Mouse (Mus musculus) layer of hippocampus, adult 8-10 months (tissue): Measurements from ENCODE around the gene Ccdc136. TPM values are rescaled to one million over a fixed set of nuclear protein-coding genes. Genes with fewer than 3 reads are reported as not detected.

Experiments
- DNase-seq, 2 experiments: peaks; one replicate each; pipeline ENCODE4 v3.0.0; 2022; ENCODE audit warnings: low spot score in 2 of 2
- total RNA-seq, 4 experiments: library from RNA; stranded (reverse); gene quantifications; 2 replicates each; pipeline ENCODE4 v1.2.4; 2022

Ccdc136 gene
- total RNA-seq, 4 experiments from 2014 or later = 77.8 to 87.7 (median 83.6) TPM

GRCm38 (mm10) chr6:29391802-29392201 is 4.3 kb upstream of the Ccdc136 start:
- DNase-seq = no peak

- no peak for DNase-seq
Measured at GRCm38 (mm10) chr6:29394286-29394685, 1.8 kb upstream of the Ccdc136 start.

- DNase-seq = no peak
Measured at GRCm38 (mm10) chr6:29396714-29397540, 818 bp downstream of the Ccdc136 start.

- peak; percentile 31 to 37 for DNase-seq
Measured at GRCm38 (mm10) chr6:29397575-29397974, 1.5 kb downstream of the Ccdc136 start.

- DNase-seq = no peak
Measured at GRCm38 (mm10) chr6:29399851-29400250, 3.7 kb downstream of the Ccdc136 start.

GRCm38 (mm10) chr6:29402693-29403342 is 6.7 kb downstream of the Ccdc136 start:
- peak in 1 of 2 experiments; percentile 20 for DNase-seq

GRCm38 (mm10) chr6:29406412-29406811 is 10.3 kb downstream of the Ccdc136 start:
- no peak for DNase-seq

GRCm38 (mm10) chr6:29415446-29415845 is 19.3 kb downstream of the Ccdc136 start:
- DNase-seq = no peak

GRCm38 (mm10) chr6:29420596-29420995 is 24.5 kb downstream of the Ccdc136 start:
- no peak for DNase-seq

- no peak for DNase-seq
Measured at GRCm38 (mm10) chr6:29425118-29425517, 29.0 kb downstream of the Ccdc136 start.

GRCm38 (mm10) chr6:29426331-29426730 is 30.2 kb downstream of the Ccdc136 start:
- no peak for DNase-seq

GRCm38 (mm10) chr6:29428171-29428570 is 32.1 kb downstream of the Ccdc136 start:
- DNase-seq = no peak

GRCm38 (mm10) chr6:29430681-29431420 is 34.7 kb downstream of the Ccdc136 start:
- no peak for DNase-seq

GRCm38 (mm10) chr6:29431473-29431872 is 35.4 kb downstream of the Ccdc136 start:
- DNase-seq = no peak

GRCm38 (mm10) chr6:29432156-29432555 is 36.0 kb downstream of the Ccdc136 start:
- no peak for DNase-seq

GRCm38 (mm10) chr6:29432676-29433037 is 36.5 kb downstream of the Ccdc136 start:
- no peak for DNase-seq

GRCm38 (mm10) chr6:29433038-29433803 is 37.1 kb downstream of the Ccdc136 start, which contains the start of gene Flnc:
Flnc (plus strand) TSS chr6:29433256.
- no peak for DNase-seq

GRCm38 (mm10) chr6:29433804-29434795 is 38.0 kb downstream of the Ccdc136 start:
- DNase-seq = no peak

GRCm38 (mm10) chr6:29434911-29435691 is 39.0 kb downstream of the Ccdc136 start:
- DNase-seq = no peak
